Mouse (Mus musculus) ES-Bruce4 (cell line): ENCODE measurements around the gene Dctn2. TPM values are rescaled to one million over a fixed set of nuclear protein-coding genes. Genes with fewer than 3 reads are reported as not detected.

Experiments used
- H3K27ac ChIP-seq: 2 replicates; pipeline ENCODE4 v1.5.1; 2012; ENCODE audit warnings: low read length, inconsistent platforms; ENCODE audit not compliant: insufficient read depth
- H3K27me3 ChIP-seq: 2 replicates; pipeline ENCODE4 v1.6.1; 2012; ENCODE audit warnings: mild to moderate bottlenecking, low read length, inconsistent platforms; ENCODE audit not compliant: control insufficient read depth, poor library complexity, insufficient read depth, severe bottlenecking
- H3K36me3 ChIP-seq: 2 replicates; pipeline ENCODE4 v1.6.1; 2012; ENCODE audit warnings: inconsistent platforms, mild to moderate bottlenecking, low read length, moderate library complexity; ENCODE audit not compliant: control insufficient read depth, poor library complexity, insufficient read depth, severe bottlenecking
- H3K4me1 ChIP-seq: one replicate; pipeline ENCODE4 v1.8.1; 2011; ENCODE audit warnings: low read length; ENCODE audit not compliant: control insufficient read depth, insufficient read depth
- H3K4me3 ChIP-seq: 2 replicates; pipeline ENCODE4 v1.5.1; 2011; ENCODE audit warnings: low read depth, mild to moderate bottlenecking, low read length
- H3K9ac ChIP-seq: 2 replicates; pipeline ENCODE4 v1.6.1; 2012; ENCODE audit warnings: low read depth, mild to moderate bottlenecking, inconsistent platforms; ENCODE audit not compliant: poor library complexity, severe bottlenecking
- H3K9me3 ChIP-seq: replicated peaks from 2 replicates; pipeline ENCODE4 v1.6.1; 2012; ENCODE audit warnings: mild to moderate bottlenecking, low read length, inconsistent platforms; ENCODE audit not compliant: control insufficient read depth, poor library complexity, insufficient read depth, severe bottlenecking
- CTCF ChIP-seq: IDR thresholded peaks from one replicate; pipeline ENCODE4 v1.8.1; 2011; ENCODE audit warnings: low read depth, low read length
- EP300 ChIP-seq: IDR thresholded peaks from 2 replicates; pipeline ENCODE4 v1.6.1; 2011; ENCODE audit warnings: low read depth, low read length; ENCODE audit not compliant: insufficient read depth
- POLR2A ChIP-seq: IDR thresholded peaks from one replicate; pipeline ENCODE4 v1.8.1; 2011; ENCODE audit warnings: low read length; ENCODE audit not compliant: insufficient read depth
- polyA plus RNA-seq: library from polyadenylated mRNA; stranded (reverse); fragments of >200 nt; gene quantifications from 2 replicates; pipeline ENCODE4 v1.2.4, GENCODE M21; 2011; ENCODE audit warnings: low read depth; ENCODE audit not compliant: missing spikeins, insufficient read depth, insufficient read length

The Dctn2 gene
- polyA plus RNA-seq, 1 experiment: 124 TPM

DNA sequence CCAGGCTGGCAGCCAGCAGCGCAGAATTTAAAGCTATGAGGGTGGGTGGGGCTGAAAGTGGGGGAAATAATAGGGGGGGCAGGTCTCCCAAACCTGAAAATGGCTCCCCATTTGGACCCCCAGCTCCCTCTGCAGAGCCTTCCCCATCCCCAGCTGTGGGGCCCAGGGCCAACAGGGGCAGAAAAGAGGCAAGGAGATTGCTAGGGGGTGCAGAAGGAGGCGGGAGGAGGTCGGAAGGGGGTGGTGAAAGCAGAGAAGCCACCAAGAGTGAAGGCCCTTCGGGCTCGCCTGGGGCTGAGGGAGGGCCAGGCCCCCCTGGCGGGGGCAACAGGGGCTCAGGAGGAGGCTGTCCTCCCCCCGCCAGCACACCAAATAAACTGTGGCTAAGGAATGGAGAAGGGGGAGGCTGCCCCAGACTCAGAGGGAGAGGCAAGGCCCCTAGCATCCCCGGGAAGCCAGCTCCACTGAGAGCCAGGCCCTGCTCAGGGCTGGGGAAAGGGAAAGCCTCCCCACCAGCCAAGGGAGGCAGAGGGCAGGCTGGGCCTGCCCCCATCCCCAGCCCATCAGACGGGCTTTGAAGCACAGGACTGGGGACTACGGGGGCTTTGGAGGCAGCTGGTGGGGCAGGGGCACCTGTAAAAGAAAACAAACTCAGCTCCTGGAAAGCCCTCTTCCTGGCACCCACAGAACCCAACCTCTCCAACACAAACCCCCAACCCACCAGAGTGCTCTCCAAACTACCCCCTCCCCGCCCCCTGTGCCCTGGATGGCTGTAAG, 18.7 kb downstream of the Dctn2 start:
- no peak overlapping the region for H3K9ac ChIP-seq
- H3K4me1 ChIP-seq: peaks cover 11% of the 10 kb centered on the region
- H3K27me3 ChIP-seq: no peaks in the 10 kb centered on the region
- no peaks in the 10 kb centered on the region for H3K9me3 ChIP-seq
- TF ChIP-seq CTCF: no peak
- no peak for TF ChIP-seq EP300
- TF ChIP-seq POLR2A: no peak
- H3K4me3 ChIP-seq: no peak overlapping the region
- H3K27ac ChIP-seq: no peak overlapping the region
- peaks cover 28% of the 10 kb centered on the region for H3K36me3 ChIP-seq

DNA sequence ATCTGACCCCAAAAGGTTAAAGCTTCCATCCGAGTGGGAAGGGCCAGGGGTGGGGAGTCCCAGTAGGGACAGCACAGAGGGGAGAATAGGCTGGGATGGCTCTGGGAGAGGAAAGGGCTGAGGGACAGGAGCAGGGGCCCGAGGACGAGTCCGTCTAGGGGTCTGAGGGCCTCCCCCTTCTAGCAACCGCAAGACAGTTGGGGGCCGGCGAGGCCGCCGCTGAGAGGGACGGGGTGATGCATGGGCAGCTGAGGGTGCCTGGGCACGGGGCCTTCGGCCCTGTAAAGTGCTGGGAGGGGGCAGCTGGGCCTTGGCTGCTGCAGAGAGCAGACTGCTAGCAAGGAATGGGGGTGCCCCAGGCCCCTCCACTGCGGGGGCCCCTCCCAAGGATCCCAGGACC, 19.5 kb downstream of the Dctn2 start:
- Histone ChIP-seq H3K27ac (no peak overlapping the region), H3K36me3 (peaks cover 26% of the 10 kb centered on the region), H3K9me3 (no peaks in the 10 kb centered on the region), H3K4me1 (peaks cover 11% of the 10 kb centered on the region), H3K9ac (no peak overlapping the region), H3K27me3 (no peaks in the 10 kb centered on the region), H3K4me3 (no peak overlapping the region)
- TF ChIP-seq CTCF (no peak), POLR2A (no peak), EP300 (no peak)

DNA sequence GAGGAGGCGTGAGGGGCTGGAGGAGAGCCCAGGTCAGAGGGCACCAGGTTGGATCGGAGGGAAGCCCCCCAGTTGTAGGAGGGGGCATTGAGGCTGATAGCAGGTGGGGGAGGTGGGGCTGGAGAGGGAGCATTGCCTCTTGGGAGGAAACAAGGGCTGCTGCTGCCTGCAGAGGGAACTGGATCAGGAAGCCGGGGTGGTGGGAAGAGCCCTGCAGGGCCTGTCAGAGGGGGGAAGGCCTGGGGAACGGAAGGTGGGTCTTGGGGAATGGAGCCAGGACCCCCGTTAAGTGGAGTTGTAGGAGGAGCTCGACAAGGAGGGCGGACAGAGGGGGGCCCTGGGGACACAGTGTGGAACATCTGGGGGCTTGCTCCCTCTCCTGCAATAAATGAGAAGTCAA, 20.0 kb downstream of the Dctn2 start:
- TF ChIP-seq CTCF (no peak), EP300 (no peak), POLR2A (no peak)
- no peak overlapping the region for H3K4me3 ChIP-seq
- peaks cover 22% of the 10 kb centered on the region for H3K36me3 ChIP-seq
- no peaks in the 10 kb centered on the region for H3K27me3 ChIP-seq
- H3K4me1 ChIP-seq: peaks cover 11% of the 10 kb centered on the region
- H3K27ac ChIP-seq: peak overlapping the region; percentile 10; the same call in 1 of the 2 replicates
- H3K9me3 ChIP-seq: no peaks in the 10 kb centered on the region
- no peak overlapping the region for H3K9ac ChIP-seq

DNA sequence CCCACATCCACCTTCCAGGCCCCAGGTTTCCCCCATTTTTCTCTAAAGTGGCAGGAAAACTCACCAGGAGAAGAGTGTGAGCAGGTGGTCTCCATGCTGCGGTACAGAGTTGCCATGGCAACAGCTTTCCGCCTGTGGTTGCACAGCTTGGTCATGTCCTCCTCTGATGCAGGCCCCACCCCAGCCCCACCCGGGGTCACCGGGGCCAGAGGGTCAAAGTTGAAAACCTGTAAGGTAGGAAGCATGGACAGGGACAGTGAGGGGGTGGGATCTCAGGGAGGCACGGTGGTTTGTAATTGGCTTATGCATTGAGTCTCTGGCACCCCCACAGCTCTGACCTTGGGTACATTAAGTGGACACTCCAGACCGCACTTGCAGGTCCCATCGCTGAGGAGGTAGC, 20.6 kb downstream of the Dctn2 start:
- Histone ChIP-seq H3K4me1 (peaks cover 11% of the 10 kb centered on the region), H3K4me3 (no peak overlapping the region), H3K36me3 (peaks cover 17% of the 10 kb centered on the region), H3K27ac (peak overlapping the region; percentile 10; the same call in 1 of the 2 replicates), H3K27me3 (no peaks in the 10 kb centered on the region), H3K9me3 (no peaks in the 10 kb centered on the region), H3K9ac (no peak overlapping the region)
- TF ChIP-seq CTCF: no peak
- no peak for TF ChIP-seq EP300
- no peak for TF ChIP-seq POLR2A

- H3K9ac ChIP-seq: peak overlapping the region; percentile 97
- TF ChIP-seq EP300: no peak
- TF ChIP-seq CTCF: no peak
- no peak for TF ChIP-seq POLR2A
- H3K4me3 ChIP-seq: peak overlapping the region; percentile 80
- no peaks in the 10 kb centered on the region for H3K9me3 ChIP-seq
- H3K27me3 ChIP-seq: no peaks in the 10 kb centered on the region
- no peak overlapping the region for H3K27ac ChIP-seq
- peaks cover 14% of the 10 kb centered on the region for H3K36me3 ChIP-seq
- peaks cover 11% of the 10 kb centered on the region for H3K4me1 ChIP-seq
Measured at GRCm38 (mm10) chr10:127287271-127287935, 21.2 kb downstream of the Dctn2 start.

DNA sequence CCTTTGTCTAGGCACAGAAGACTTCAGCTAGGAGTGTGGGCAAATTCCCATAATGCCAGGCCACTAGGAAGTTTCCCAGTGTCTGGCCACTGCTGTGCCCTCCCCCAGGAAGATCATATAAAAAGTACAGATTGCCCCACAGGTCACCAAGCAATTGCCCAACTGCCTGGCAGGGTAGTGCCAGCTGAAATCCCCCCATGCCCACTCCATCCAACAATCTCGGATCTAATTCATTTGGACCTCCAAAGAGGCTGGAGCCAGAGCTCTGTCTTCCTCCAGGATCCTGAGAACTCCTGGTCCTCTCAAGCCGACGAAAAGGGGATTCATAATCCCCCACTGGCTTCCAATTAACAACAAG, 21.7 kb downstream of the Dctn2 start:
- peak overlapping the region; percentile 80 for H3K4me3 ChIP-seq
- H3K4me1 ChIP-seq: peaks cover 11% of the 10 kb centered on the region
- no peaks in the 10 kb centered on the region for H3K9me3 ChIP-seq
- TF ChIP-seq POLR2A (no peak), CTCF (no peak), EP300 (no peak)
- H3K27ac ChIP-seq: peak overlapping the region; percentile 23
- H3K9ac ChIP-seq: peak overlapping the region; percentile 97
- no peaks in the 10 kb centered on the region for H3K27me3 ChIP-seq
- peaks cover 13% of the 10 kb centered on the region for H3K36me3 ChIP-seq
